Mouse (Mus musculus) ZHBTc4 (cell line): ENCODE measurements around the gene Podn.

Experiments used
- DNase-seq: peaks from one replicate; pipeline ENCODE4 v3.0.0-alpha.2; 2011; ENCODE audit warnings: low read depth, low spot score

The Podn gene

GRCm38 (mm10) chr4:108005328-108005727 lies 90.9 kb downstream of the Podn start:
- DNase-seq, result no peak

GRCm38 (mm10) chr4:107999380-107999779 lies 96.9 kb downstream of the Podn start:
- DNase-seq, result no peak

GRCm38 (mm10) chr4:107998641-107999332 lies 97.5 kb downstream of the Podn start:
- DNase-seq, result no peak

- DNase-seq, result peak; percentile 33
These were observed 99.7 kb downstream of the Podn start for GRCm38 (mm10) chr4:107996418-107996986.

GRCm38 (mm10) chr4:107995727-107996126 lies 100.5 kb downstream of the Podn start:
- no peak for DNase-seq

GRCm38 (mm10) chr4:107995011-107995410 lies 101.2 kb downstream of the Podn start:
- no peak for DNase-seq

GRCm38 (mm10) chr4:107991879-107992278 lies 104.4 kb downstream of the Podn start:
- DNase-seq, result peak; percentile 32

GRCm38 (mm10) chr4:107990818-107991217 lies 105.4 kb downstream of the Podn start:
- no peak for DNase-seq

GRCm38 (mm10) chr4:107988931-107989330 lies 107.3 kb downstream of the Podn start:
- DNase-seq, result no peak

- no peak for DNase-seq
These were observed 109.7 kb downstream of the Podn start for GRCm38 (mm10) chr4:107986386-107987168.

GRCm38 (mm10) chr4:107985812-107986211 lies 110.4 kb downstream of the Podn start:
- no peak for DNase-seq

GRCm38 (mm10) chr4:107984282-107984981 lies 111.8 kb downstream of the Podn start:
- DNase-seq, result no peak

- DNase-seq, result no peak
These were observed 112.5 kb downstream of the Podn start for GRCm38 (mm10) chr4:107983717-107984116.

- DNase-seq, result no peak
These were observed 116.1 kb downstream of the Podn start for GRCm38 (mm10) chr4:107980002-107980600.

GRCm38 (mm10) chr4:107979530-107979929 lies 116.7 kb downstream of the Podn start:
- no peak for DNase-seq

GRCm38 (mm10) chr4:107977593-107977992 lies 118.7 kb downstream of the Podn start:
- no peak for DNase-seq

GRCm38 (mm10) chr4:107975004-107975403 lies 121.2 kb downstream of the Podn start:
- no peak for DNase-seq

- DNase-seq, result no peak
These were observed 121.7 kb downstream of the Podn start for GRCm38 (mm10) chr4:107974527-107974926.

- no peak for DNase-seq
These were observed 125.1 kb downstream of the Podn start for GRCm38 (mm10) chr4:107971162-107971561.

- no peak for DNase-seq
These were observed 126.5 kb downstream of the Podn start for GRCm38 (mm10) chr4:107969781-107970180.

GRCm38 (mm10) chr4:107967966-107968682 lies 128.1 kb downstream of the Podn start, which contains the start of gene Slc1a7:
Slc1a7 (plus strand) TSS chr4:107968332.
- no peak for DNase-seq
